Mouse (Mus musculus): ENCODE measurements around the gene Rft1.

DNA sequence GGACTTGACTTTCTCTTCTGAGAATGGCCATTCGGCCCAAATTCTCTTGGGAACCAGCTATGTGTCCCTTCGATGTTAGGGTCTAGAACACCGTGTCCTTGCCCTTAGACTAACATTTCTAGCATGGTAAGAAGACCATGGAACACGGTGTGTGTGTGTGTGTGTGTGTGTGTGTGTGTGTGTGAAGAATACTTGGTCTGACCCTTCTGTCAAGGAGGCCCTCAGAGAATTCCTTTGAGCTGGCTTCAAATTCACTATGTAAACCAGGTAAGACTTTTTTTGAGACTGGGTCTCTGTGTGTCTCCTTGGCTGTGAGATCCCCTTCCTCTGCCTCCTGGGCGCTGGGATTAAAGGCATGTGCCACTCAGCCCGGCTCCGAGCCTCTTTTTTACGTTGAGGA, 31.6 kb upstream of the Rft1 start:
- TF ChIP-seq CTCF (IDR thresholded peaks at IDR 0.05; ENCODE audit: low read depth) (no peak), EP300 (IDR thresholded peaks at IDR 0.05; ENCODE audit: low read depth) (no peak)
